Mouse (Mus musculus) stomach, embryonic 14.5 days (tissue): ENCODE data around the gene Pnma5. TPM values are rescaled to one million over a fixed set of nuclear protein-coding genes. Genes with fewer than 3 reads are reported as not detected.
"Not testable (repeated sequence)": the region's sequence is repeated elsewhere in the genome, so short reads cannot be mapped to it uniquely, and the experiment has no call there.

Experiments used
- ATAC-seq: fragments of 200-750 bp; cut with Nextera tagmentation; 2 replicates; pipeline ENCODE4 v1.8.0; 2017; ENCODE audit warnings: low read depth, moderate TSS enrichment; ENCODE audit not compliant: insufficient number of reproducible peaks, insufficient read depth, low FRiP score
- H3K27ac ChIP-seq: fragments of 300-500 bp; sonication (generic); 2 replicates; pipeline ENCODE4 v1.5.1; 2014; ENCODE audit warnings: mild to moderate bottlenecking, low read length, moderate library complexity, mixed read lengths
- H3K27me3 ChIP-seq: fragments of 300-500 bp; sonication (generic); 2 replicates; pipeline ENCODE4 v1.6.1; 2014; ENCODE audit warnings: low read length, control low read depth, mixed read lengths; ENCODE audit not compliant: control insufficient read depth, insufficient read depth
- H3K36me3 ChIP-seq: fragments of 300-500 bp; sonication (generic); 2 replicates; pipeline ENCODE4 v1.6.1; 2014; ENCODE audit warnings: mild to moderate bottlenecking, control low read depth, low read length, moderate library complexity, mixed read lengths; ENCODE audit not compliant: control insufficient read depth, insufficient read depth
- H3K4me1 ChIP-seq: fragments of 300-500 bp; sonication (generic); 2 replicates; pipeline ENCODE4 v1.6.1; 2014; ENCODE audit warnings: low read length, control low read depth, mixed read lengths; ENCODE audit not compliant: control insufficient read depth, insufficient read depth
- H3K4me2 ChIP-seq: fragments of 300-500 bp; sonication (generic); replicated peaks from 2 replicates; pipeline ENCODE4 v1.6.1; 2014; ENCODE audit warnings: low read depth, low read length, control low read depth
- H3K4me3 ChIP-seq: fragments of 300-500 bp; sonication (generic); 2 replicates; pipeline ENCODE4 v1.5.1; 2014; ENCODE audit warnings: low read depth, low read length, control low read depth
- H3K9ac ChIP-seq: fragments of 300-500 bp; sonication (generic); replicated peaks from 2 replicates; pipeline ENCODE4 v1.6.1; 2014; ENCODE audit warnings: low read depth, mild to moderate bottlenecking, control low read depth, low read length, moderate library complexity, mixed read lengths
- H3K9me3 ChIP-seq: fragments of 300-500 bp; sonication (generic); 2 replicates; pipeline ENCODE4 v1.6.1; 2016; ENCODE audit warnings: low read depth, low read length, control low read depth; ENCODE audit not compliant: control insufficient read depth
- WGBS: fragments of 180-500 bp; shearing (Covaris S2); extraction: QIAGEN DNeasy Blood & Tissue Kit; methylation state at CpG from one replicate; pipeline ENCODE4 v1.1.7; 2014; 5-methylcytosine and 5-hydroxymethylcytosine counted together
- polyA plus RNA-seq: library from polyadenylated mRNA; unstranded; fragments of >200 nt; fragmentation: Nextera tagmentation; extraction: Ambion mirVana; gene quantifications from 2 replicates; pipeline ENCODE4 v1.2.1, GENCODE M21; 2014

Gene Pnma5
- polyA plus RNA-seq, result not detected in 2 replicates

GRCm38 (mm10) chrX:73037003-73037402 is at the start of gene Pnma5:
Gene Pnma5, minus strand, starts transcription at chrX:73037103.
- no peaks in the 10 kb centered on the region for H3K4me1 ChIP-seq
- no peaks in the 10 kb centered on the region for H3K27me3 ChIP-seq
- ATAC-seq, result no peak
- H3K36me3 ChIP-seq, result no peaks in the 10 kb centered on the region
- H3K4me2 ChIP-seq, result no peak within 1 kb of the TSS
- H3K9ac ChIP-seq, result no peak within 1 kb of the TSS
- WGBS, result 88% methylated on average over 1 of the region's 1 CpGs
- H3K9me3 ChIP-seq, result no peaks in the 10 kb centered on the region
- no peak within 1 kb of the TSS for H3K27ac ChIP-seq
- no peak within 1 kb of the TSS for H3K4me3 ChIP-seq

GRCm38 (mm10) chrX:73082267-73083055 is 45.6 kb upstream of the Pnma5 start, which contains the start of gene Xlr4a:
Gene Xlr4a, minus strand, starts transcription at chrX:73082478.
- H3K36me3 ChIP-seq, ATAC-seq, H3K27ac ChIP-seq, H3K9me3 ChIP-seq, H3K4me2 ChIP-seq, H3K4me3 ChIP-seq, H3K9ac ChIP-seq, H3K4me1 ChIP-seq, H3K27me3 ChIP-seq: not testable (repeated sequence)
- WGBS, result 79% methylated on average over 19 of the region's 19 CpGs

- H3K27me3 ChIP-seq, H3K27ac ChIP-seq, H3K36me3 ChIP-seq, H3K4me3 ChIP-seq, H3K9ac ChIP-seq, H3K4me1 ChIP-seq, H3K4me2 ChIP-seq, H3K9me3 ChIP-seq: not testable (repeated sequence)
- 89% methylated on average over 1 of the region's 5 CpGs for WGBS
- peak; percentile 67 for ATAC-seq
These were observed 29.9 kb upstream of the Pnma5 start for GRCm38 (mm10) chrX:73066765-73067312.

GRCm38 (mm10) chrX:73064415-73064793 is 27.5 kb upstream of the Pnma5 start, which contains the start of gene Pnma3:
Gene Pnma3, plus strand, starts transcription at chrX:73064787.
- H3K4me3 ChIP-seq, result no peak within 1 kb of the TSS
- 26% methylated on average over 7 of the region's 7 CpGs for WGBS
- H3K4me2 ChIP-seq, result peak within 1 kb of the TSS; percentile 26
- H3K9ac ChIP-seq, result no peak within 1 kb of the TSS
- 0 out of 2 replicates have a peak, but pooled peaks cover 2% of the 10 kb centered on the region for H3K4me1 ChIP-seq
- no peaks in the 10 kb centered on the region for H3K9me3 ChIP-seq
- H3K27me3 ChIP-seq, result no peaks in the 10 kb centered on the region
- H3K36me3 ChIP-seq, result no peaks in the 10 kb centered on the region
- no peak within 1 kb of the TSS for H3K27ac ChIP-seq
- no peak for ATAC-seq

DNA sequence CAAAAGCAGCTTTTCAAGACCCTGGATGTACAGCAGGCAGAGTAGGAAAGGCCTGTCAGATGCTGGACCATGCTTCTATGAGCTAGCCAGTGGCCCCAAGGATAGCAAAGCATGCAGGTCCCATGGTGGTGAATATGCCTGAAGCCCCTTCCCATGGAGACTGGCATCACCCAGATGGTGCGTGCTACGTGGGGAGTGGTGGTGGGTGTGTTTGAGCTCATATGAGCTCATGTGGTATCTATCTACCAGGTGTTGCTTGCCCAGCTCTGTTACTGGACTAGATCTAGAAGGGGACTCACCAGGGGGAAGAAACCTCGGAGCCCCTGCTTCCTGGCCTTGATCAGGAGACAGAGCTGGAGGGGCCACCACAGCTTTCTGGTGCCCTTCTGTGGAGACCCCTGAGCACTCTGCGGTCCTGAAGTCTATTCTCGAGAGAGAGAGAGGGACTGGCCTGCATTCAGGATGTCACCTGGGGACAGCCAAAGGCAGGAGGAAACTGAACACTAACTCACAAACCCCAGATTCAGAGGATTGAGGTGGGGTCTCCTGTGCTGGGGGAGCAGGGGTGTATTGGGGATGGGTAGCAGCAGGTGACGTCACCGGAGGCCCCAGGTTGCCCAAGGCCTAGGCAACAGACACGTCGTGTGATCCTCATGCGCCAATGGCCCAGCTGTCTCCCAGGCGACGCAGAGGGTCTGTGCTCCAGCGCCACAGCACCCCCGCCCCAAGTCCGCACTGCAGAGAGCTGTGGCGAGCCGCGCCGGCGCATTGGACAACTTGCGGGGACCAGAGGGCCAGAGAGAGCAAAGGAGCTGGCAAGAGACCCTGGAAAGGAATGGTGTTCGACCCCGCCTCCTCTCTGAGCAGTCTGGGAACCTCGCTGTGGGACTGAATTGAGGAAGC is 26.9 kb upstream of the Pnma5 start:
- Histone ChIP-seq H3K36me3 (no peaks in the 10 kb centered on the region), H3K9me3 (no peaks in the 10 kb centered on the region), H3K4me1 (0 out of 2 replicates have a peak, but pooled peaks cover 2% of the 10 kb centered on the region), H3K4me3 (no peak overlapping the region), H3K4me2 (peak overlapping the region; percentile 26), H3K27me3 (no peaks in the 10 kb centered on the region), H3K27ac (no peak overlapping the region), H3K9ac (no peak overlapping the region)
- 44% methylated on average over 24 of the region's 24 CpGs for WGBS
- ATAC-seq, result 0 out of 2 replicates have a peak, but pooled peaks have one; percentile 56

DNA sequence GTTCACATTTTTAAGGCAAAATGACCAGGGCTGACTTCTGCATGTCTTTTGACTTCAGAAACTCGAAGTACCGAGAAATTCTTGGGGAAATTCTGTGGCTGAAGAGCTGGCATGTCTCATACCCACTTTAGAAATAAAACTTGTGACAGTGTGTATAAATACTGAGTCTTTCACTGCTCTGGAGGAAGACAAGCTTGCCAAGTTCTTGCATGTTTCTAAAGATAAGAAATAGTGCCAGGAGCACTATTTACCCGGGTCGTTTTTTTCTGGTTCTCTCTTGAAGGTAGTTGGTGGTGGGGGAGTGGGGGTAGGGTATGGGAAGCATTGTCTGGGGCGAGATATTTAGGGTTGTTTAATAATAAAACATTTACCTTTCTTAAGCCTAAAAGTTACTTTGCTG is 25.4 kb upstream of the Pnma5 start:
- H3K9me3 ChIP-seq, result no peaks in the 10 kb centered on the region
- ATAC-seq, result no peak
- H3K27me3 ChIP-seq, result no peaks in the 10 kb centered on the region
- WGBS, result 42% methylated on average over 5 of the region's 5 CpGs
- H3K9ac ChIP-seq, result no peak overlapping the region
- H3K27ac ChIP-seq, result no peak overlapping the region
- H3K36me3 ChIP-seq, result no peaks in the 10 kb centered on the region
- H3K4me3 ChIP-seq, result no peak overlapping the region
- H3K4me2 ChIP-seq, result no peak overlapping the region
- H3K4me1 ChIP-seq, result 0 out of 2 replicates have a peak, but pooled peaks cover 2% of the 10 kb centered on the region

DNA sequence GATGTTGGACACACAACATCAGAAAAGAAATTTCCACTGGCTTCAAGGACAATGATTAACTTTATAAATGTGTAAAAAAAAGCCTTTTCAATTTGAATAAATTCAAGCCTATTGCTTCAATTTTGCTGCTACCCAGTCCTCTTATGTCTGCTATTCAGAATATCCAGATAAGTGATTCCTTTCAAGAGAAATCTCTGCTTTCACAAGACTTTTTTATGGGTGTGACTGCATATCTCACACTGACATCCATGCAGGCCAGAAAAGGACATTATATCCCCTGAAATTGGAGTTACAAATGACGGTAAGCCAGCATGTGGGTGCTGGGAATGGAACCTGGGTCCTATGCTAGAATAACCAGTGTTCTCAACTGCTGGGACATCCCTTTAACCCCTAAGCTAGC is 24.6 kb upstream of the Pnma5 start:
- H3K9ac ChIP-seq, result no peak overlapping the region
- H3K4me3 ChIP-seq, result no peak overlapping the region
- WGBS, result 84% methylated on average over 1 of the region's 1 CpGs
- no peak overlapping the region for H3K4me2 ChIP-seq
- H3K4me1 ChIP-seq, result 0 out of 2 replicates have a peak, but pooled peaks cover 2% of the 10 kb centered on the region
- no peak overlapping the region for H3K27ac ChIP-seq
- no peaks in the 10 kb centered on the region for H3K36me3 ChIP-seq
- no peaks in the 10 kb centered on the region for H3K9me3 ChIP-seq
- ATAC-seq, result no peak
- H3K27me3 ChIP-seq, result no peaks in the 10 kb centered on the region
